Mouse (Mus musculus) midbrain, embryonic 16.5 days (tissue): ENCODE results near the gene Imp3. TPM values are rescaled to one million over a fixed set of nuclear protein-coding genes. Genes with fewer than 3 reads are reported as not detected.

ENCODE experiments used
- ATAC-seq: fragments of 200-750 bp; cut with Nextera tagmentation; 2 replicates; pipeline ENCODE4 v1.8.0; 2017; ENCODE audit warnings: moderate TSS enrichment
- H3K27ac ChIP-seq: fragments of 300-500 bp; sonication (generic); 2 replicates; pipeline ENCODE4 v1.5.1; 2014; ENCODE audit warnings: mild to moderate bottlenecking, low read length, mixed read lengths
- H3K27me3 ChIP-seq: fragments of 300-500 bp; sonication (generic); 2 replicates; pipeline ENCODE4 v1.6.1; 2014; ENCODE audit warnings: low read depth, low read length, mixed read lengths; ENCODE audit not compliant: control insufficient read depth, insufficient read depth
- H3K36me3 ChIP-seq: fragments of 300-500 bp; sonication (generic); 2 replicates; pipeline ENCODE4 v1.6.1; 2014; ENCODE audit warnings: mild to moderate bottlenecking, low read length, moderate library complexity, mixed read lengths; ENCODE audit not compliant: control insufficient read depth, insufficient read depth
- H3K4me1 ChIP-seq: fragments of 300-500 bp; sonication (generic); 2 replicates; pipeline ENCODE4 v1.6.1; 2014; ENCODE audit warnings: mild to moderate bottlenecking, low read length, mixed read lengths; ENCODE audit not compliant: control insufficient read depth, insufficient read depth
- H3K4me2 ChIP-seq: fragments of 300-500 bp; sonication (generic); 2 replicates; pipeline ENCODE4 v1.6.1; 2014; ENCODE audit warnings: mild to moderate bottlenecking, low read length, mixed read lengths
- H3K4me3 ChIP-seq: fragments of 300-500 bp; sonication (generic); 2 replicates; pipeline ENCODE4 v1.5.1; 2014; ENCODE audit warnings: low read depth, mild to moderate bottlenecking, low read length, moderate library complexity, mixed read lengths
- H3K9ac ChIP-seq: fragments of 300-500 bp; sonication (generic); 2 replicates; pipeline ENCODE4 v1.6.1; 2014; ENCODE audit warnings: low read depth, low read length, mixed read lengths
- H3K9me3 ChIP-seq: fragments of 300-500 bp; sonication (generic); replicated peaks from 2 replicates; pipeline ENCODE4 v1.6.1; 2014; ENCODE audit warnings: mild to moderate bottlenecking, low read length, mixed read lengths; ENCODE audit not compliant: control insufficient read depth, poor library complexity, severe bottlenecking
- WGBS: fragments of 180-500 bp; shearing (Covaris S2); extraction: QIAGEN DNeasy Blood & Tissue Kit; methylation state at CpG from one replicate; pipeline ENCODE4 v1.1.7; 2014; 5-methylcytosine and 5-hydroxymethylcytosine counted together
- polyA plus RNA-seq: library from polyadenylated mRNA; unstranded; fragments of >200 nt; fragmentation: Nextera tagmentation; extraction: Ambion mirVana; gene quantifications from 2 replicates; pipeline ENCODE4 v1.2.1, GENCODE M21; 2015

Imp3 gene
- polyA plus RNA-seq, 1 experiment from 2014 or later: 66.9 TPM

- 33% methylated on average over 13 of the region's 13 CpGs for WGBS
- Histone ChIP-seq H3K4me3 (peak overlapping the region; percentile 29), H3K9ac (peak overlapping the region; percentile 53), H3K27ac (no peak overlapping the region), H3K36me3 (no peaks in the 10 kb centered on the region), H3K27me3 (no peaks in the 10 kb centered on the region), H3K4me2 (peak overlapping the region; percentile 61), H3K9me3 (no peaks in the 10 kb centered on the region), H3K4me1 (peaks cover 11% of the 10 kb centered on the region)
- ATAC-seq: no peak
These were observed 12.5 kb downstream of the Imp3 start for GRCm38 (mm10) chr9:56949767-56950166.

GRCm38 (mm10) chr9:56950414-56951400 is 13.4 kb downstream of the Imp3 start, which contains the start of gene Snupn:
Snupn (plus strand) TSS chr9:56950878.
- Histone ChIP-seq H3K27me3 (no peaks in the 10 kb centered on the region), H3K4me3 (peak within 1 kb of the TSS; percentile 52), H3K9ac (peak within 1 kb of the TSS; percentile 61), H3K27ac (peak within 1 kb of the TSS; percentile 77), H3K36me3 (0 out of 2 replicates have a peak, but pooled peaks cover 1% of the 10 kb centered on the region), H3K4me1 (peaks cover 11% of the 10 kb centered on the region), H3K4me2 (peak within 1 kb of the TSS; percentile 61), H3K9me3 (no peaks in the 10 kb centered on the region)
- ATAC-seq: peak; percentile 100
- WGBS: under 1% methylated on average over 50 of the region's 50 CpGs

- no peak overlapping the region for H3K27ac ChIP-seq
- no peaks in the 10 kb centered on the region for H3K27me3 ChIP-seq
- H3K36me3 ChIP-seq: 0 out of 2 replicates have a peak, but pooled peaks cover 2% of the 10 kb centered on the region
- no peak overlapping the region for H3K4me3 ChIP-seq
- no peak for ATAC-seq
- no peaks in the 10 kb centered on the region for H3K9me3 ChIP-seq
- no peak overlapping the region for H3K4me2 ChIP-seq
- H3K9ac ChIP-seq: no peak overlapping the region
- peaks cover 11% of the 10 kb centered on the region for H3K4me1 ChIP-seq
- 100% methylated on average over 1 of the region's 1 CpGs for WGBS
These were observed 16.3 kb downstream of the Imp3 start for GRCm38 (mm10) chr9:56953562-56953961.

- no peaks in the 10 kb centered on the region for H3K4me1 ChIP-seq
- H3K4me3 ChIP-seq: no peak overlapping the region
- no peak overlapping the region for H3K4me2 ChIP-seq
- H3K36me3 ChIP-seq: peaks cover 2% of the 10 kb centered on the region; the same call in 1 of the 2 replicates
- no peaks in the 10 kb centered on the region for H3K9me3 ChIP-seq
- no peaks in the 10 kb centered on the region for H3K27me3 ChIP-seq
- 87% methylated on average over 7 of the region's 7 CpGs for WGBS
- no peak overlapping the region for H3K9ac ChIP-seq
- no peak for ATAC-seq
- H3K27ac ChIP-seq: no peak overlapping the region
These were observed 19.8 kb downstream of the Imp3 start for GRCm38 (mm10) chr9:56956966-56957675.

- 94% methylated on average over 2 of the region's 2 CpGs for WGBS
- ATAC-seq: no peak
- H3K4me3 ChIP-seq: no peak overlapping the region
- no peaks in the 10 kb centered on the region for H3K4me1 ChIP-seq
- peaks cover 2% of the 10 kb centered on the region; the same call in 1 of the 2 replicates for H3K36me3 ChIP-seq
- H3K27me3 ChIP-seq: no peaks in the 10 kb centered on the region
- no peak overlapping the region for H3K9ac ChIP-seq
- no peak overlapping the region for H3K27ac ChIP-seq
- no peaks in the 10 kb centered on the region for H3K9me3 ChIP-seq
- H3K4me2 ChIP-seq: no peak overlapping the region
These were observed 21.4 kb downstream of the Imp3 start for GRCm38 (mm10) chr9:56958689-56959088.

GRCm38 (mm10) chr9:56961591-56961990 is 24.3 kb downstream of the Imp3 start:
- H3K4me1 ChIP-seq: no peaks in the 10 kb centered on the region
- peaks cover 8% of the 10 kb centered on the region for H3K36me3 ChIP-seq
- 98% methylated on average over 3 of the region's 3 CpGs for WGBS
- H3K9me3 ChIP-seq: no peaks in the 10 kb centered on the region
- no peak overlapping the region for H3K27ac ChIP-seq
- H3K27me3 ChIP-seq: no peaks in the 10 kb centered on the region
- H3K4me2 ChIP-seq: no peak overlapping the region
- no peak overlapping the region for H3K4me3 ChIP-seq
- no peak for ATAC-seq
- no peak overlapping the region for H3K9ac ChIP-seq

GRCm38 (mm10) chr9:56970158-56970557 is 32.9 kb downstream of the Imp3 start:
- 80% methylated on average over 2 of the region's 2 CpGs for WGBS
- no peaks in the 10 kb centered on the region for H3K9me3 ChIP-seq
- H3K27ac ChIP-seq: no peak overlapping the region
- no peak overlapping the region for H3K9ac ChIP-seq
- no peaks in the 10 kb centered on the region for H3K27me3 ChIP-seq
- no peak for ATAC-seq
- no peaks in the 10 kb centered on the region for H3K4me1 ChIP-seq
- H3K4me2 ChIP-seq: no peak overlapping the region
- peaks cover 8% of the 10 kb centered on the region for H3K36me3 ChIP-seq
- H3K4me3 ChIP-seq: no peak overlapping the region

- no peaks in the 10 kb centered on the region for H3K4me1 ChIP-seq
- no peak overlapping the region for H3K9ac ChIP-seq
- H3K9me3 ChIP-seq: no peaks in the 10 kb centered on the region
- H3K4me3 ChIP-seq: no peak overlapping the region
- H3K27me3 ChIP-seq: no peaks in the 10 kb centered on the region
- no peak overlapping the region for H3K27ac ChIP-seq
- H3K4me2 ChIP-seq: no peak overlapping the region
- WGBS: 91% methylated on average over 7 of the region's 8 CpGs
- ATAC-seq: no peak
- H3K36me3 ChIP-seq: peaks cover 8% of the 10 kb centered on the region
These were observed 36.8 kb downstream of the Imp3 start for GRCm38 (mm10) chr9:56973960-56974524.
